ENCODE assay signal across 9 mouse cellular contexts in genomic region chr11:11742626-11743025, GRCm38 (mm10). TPM values are rescaled to one million over a fixed set of nuclear protein-coding genes. Genes with fewer than 3 reads are reported as not detected.
A peak's percentile ranks its signal among the peaks of the same experiment; 100 is the strongest.
DNase-seq lines count a peak whose midpoint lies in the region; ATAC-seq and TF ChIP-seq lines count a peak whose summit lies in the region.
"Had no signal": no experiment of that assay in that cellular context is flagged by ENCODE, and none has a peak within 500 bp of the region (broad histone marks: within the 10 kb centered on the region; RNA-seq: fewer than 3 reads in every experiment).

No protein-coding gene starts in this region.

- H3K27me3 ChIP-seq in midbrain, postnatal 0 days (ENCODE audit: insufficient read depth, low read length): no peaks in the 10 kb centered on the region
- H3K27me3 ChIP-seq: embryonic facial prominence, embryonic 12.5 days had no signal

- TF ChIP-seq CTCF in midbrain, postnatal 0 days (IDR thresholded peaks at IDR 0.05): peak; percentile 61

- H3K9me3 ChIP-seq in midbrain, postnatal 0 days (ENCODE audit: low read length): no peaks in the 10 kb centered on the region
- H3K9me3 ChIP-seq: embryonic facial prominence, embryonic 12.5 days had no signal

- no peaks in the 10 kb centered on the region for H3K36me3 ChIP-seq in midbrain, postnatal 0 days (ENCODE audit: insufficient read depth, low read length)
- H3K36me3 ChIP-seq: embryonic facial prominence, embryonic 12.5 days had no signal

- intact Hi-C loops in heart, postnatal 14 days (cut with DNase I): loop anchor here (2.0 kb wide), 1 partner anchor 186 kb away; no protein-coding TSS in a partner anchor

- no peak overlapping the region for H3K9ac ChIP-seq in midbrain, postnatal 0 days (replicated peaks; ENCODE audit: low read length, poor library complexity, severe bottlenecking)
- H3K9ac ChIP-seq: embryonic facial prominence, embryonic 12.5 days had no signal

- no peaks in the 10 kb centered on the region for H3K4me1 ChIP-seq in midbrain, postnatal 0 days (ENCODE audit: insufficient read depth, low read length)
- H3K4me1 ChIP-seq: embryonic facial prominence, embryonic 12.5 days had no signal

- ATAC-seq in inflammation-experienced regulatory T-cells, adult 6 months: peak; percentile 59
- no peak for ATAC-seq in midbrain, postnatal 0 days (ENCODE audit: low FRiP score)

- DNase-seq in heart, postnatal 14 days: peak; percentile 35 to 46
- DNase-seq in heart, adult 11 months: no peak
- DNase-seq in CD4-positive, CD25-positive, alpha-beta regulatory T cell, adult 2 months (ENCODE audit: low read depth, low spot score): peak; percentile 91
- peak; percentile 7 to 22 for DNase-seq in adrenal gland, postnatal 36 days
- peak; percentile 24 for DNase-seq in midbrain, postnatal 0 days (ENCODE audit: low spot score)
- no peak for DNase-seq in right cerebral cortex, adult 18-20 months
- DNase-seq in Muller cell, postnatal 12 days (ENCODE audit: inconsistent ontology term): no peak

- H3K27ac ChIP-seq in midbrain, postnatal 0 days (ENCODE audit: low read depth, low read length): no peak overlapping the region
- H3K27ac ChIP-seq: embryonic facial prominence, embryonic 12.5 days had no signal

- no peak overlapping the region for H3K4me2 ChIP-seq in midbrain, postnatal 0 days (ENCODE audit: low read depth, low read length, poor library complexity, severe bottlenecking)
- H3K4me2 ChIP-seq: embryonic facial prominence, embryonic 12.5 days had no signal

- 36% methylated on average over 2 of the region's 2 CpGs for WGBS in midbrain, postnatal 0 days

- H3K4me3 ChIP-seq in midbrain, postnatal 0 days (ENCODE audit: low read depth, low read length): no peak overlapping the region
- H3K4me3 ChIP-seq: embryonic facial prominence, embryonic 12.5 days had no signal

RNA-seq across cellular contexts. Expression of gene Ikzf1, which starts 57.8 kb away (rescaled TPM):
- total RNA-seq in heart, postnatal 14 days (2021): 10 to 100 TPM in 1 of 2 experiments, 1 to 10 TPM in 1; 2.2 to 10.4 TPM
- 1 to 10 TPM; 1.8 to 2.5 TPM for total RNA-seq in adrenal gland, postnatal 36 days (2021)
- 100 to 1,000 TPM; 134 to 138 (median 138) TPM for polyA plus RNA-seq in inflammation-experienced regulatory T-cells, adult 6 months (2017; shearing (Covaris generic))
- total RNA-seq in midbrain, postnatal 0 days (2014; rRNA removed): 3.9 and 4.5 TPM in 2 replicates
- polyA plus RNA-seq in midbrain, postnatal 0 days (2015; fragmentation: Nextera tagmentation; extraction: Ambion mirVana): 1.2 and 1.5 TPM in 2 replicates

Comparison
In these comparisons a context has a peak if more than half of its experiments do, and no peak if none do; other contexts are left out.
1. DNase-seq: peak in heart, postnatal 14 days (2 of 2), CD4-positive, CD25-positive, alpha-beta regulatory T cell, adult 2 months (single experiment), adrenal gland, postnatal 36 days (2 of 2) and midbrain, postnatal 0 days (single experiment); none in heart, adult 11 months (single experiment), right cerebral cortex, adult 18-20 months (single experiment) and Muller cell, postnatal 12 days (single experiment).